Mouse (Mus musculus) testis, adult 2 months (tissue): ENCODE data around the gene Olfr1128.
"Not testable (repeated sequence)": the region's sequence is repeated elsewhere in the genome, so short reads cannot be mapped to it uniquely, and the experiment has no call there.

Experiments
- CTCF ChIP-seq: fragments of 200-500 bp; IDR thresholded peaks from 2 replicates; pipeline ENCODE4 v1.5.1; 2012; ENCODE audit warnings: low read depth, mild to moderate bottlenecking, inconsistent platforms, low read length, moderate library complexity; ENCODE audit not compliant: control insufficient read depth, insufficient read depth, insufficient replicate concordance
- POLR2A ChIP-seq: fragments of 200-500 bp; IDR thresholded peaks from 2 replicates; pipeline ENCODE4 v1.6.1; 2012; ENCODE audit warnings: low read depth, mild to moderate bottlenecking, inconsistent platforms, low read length, moderate library complexity; ENCODE audit not compliant: control insufficient read depth

DNA sequence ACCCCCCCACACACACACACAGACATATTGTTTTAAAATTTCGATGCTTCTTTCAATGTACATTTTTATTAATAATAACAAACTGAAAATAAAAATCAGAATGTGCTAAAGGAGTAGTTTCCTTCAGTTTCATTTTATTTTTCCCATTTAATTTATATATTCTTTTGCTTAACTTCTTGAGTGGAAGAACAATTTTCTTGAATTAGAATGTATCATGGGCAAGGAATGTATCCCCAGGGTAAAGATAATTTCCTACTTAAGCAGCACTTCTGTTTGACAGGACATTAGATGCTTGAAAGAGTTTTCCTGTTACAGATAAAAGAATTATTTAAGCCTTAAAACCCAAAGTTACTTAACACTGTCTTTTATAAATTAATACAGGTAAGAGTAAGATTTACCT is 28.3 kb upstream of the Olfr1128 start, which contains the start of gene Olfr1129:
- not testable (repeated sequence) for TF ChIP-seq CTCF, POLR2A
